Mouse (Mus musculus): ENCODE measurements around the gene Vps8. TPM values are rescaled to one million over a fixed set of nuclear protein-coding genes. Genes with fewer than 3 reads are reported as not detected.

Gene Vps8
- total and polyA plus RNA-seq, 3 experiments = 13.6 to 17.6 (median 15.9) TPM

- no peak overlapping the region for H3K27ac ChIP-seq (ENCODE audit: insufficient read depth, low read depth)
- H3K36me3 ChIP-seq (replicated peaks in 1 of 2; ENCODE audit: control insufficient read depth in 1 of 2, insufficient read depth in 1 of 2, low read length in 1 of 2) = no peaks in the 10 kb centered on the region
- H3K27me3 ChIP-seq (replicated peaks) = peaks cover 1% of the 10 kb centered on the region
- dilution Hi-C loops (cut with MboI; ENCODE audit: extremely low pct_ligation_motif_present, extremely low pct_unique_long_range_greater_than_20kb, low sequenced_read_pairs) = no loop called here
- no peak overlapping the region for H3K9ac ChIP-seq (ENCODE audit: insufficient read depth, low read depth)
- in situ Hi-C loops (cut with MboI; ENCODE audit: low pct_ligation_motif_present, low pct_unique_long_range_greater_than_20kb, low sequenced_read_pairs) = no loop called here
- 0 out of 4 replicates have a peak, but pooled peaks cover 0 to 2% of the 10 kb centered on the region in 2 experiments for H3K4me1 ChIP-seq (ENCODE audit: control insufficient read depth in 1 of 2, insufficient read depth in 2 of 2)
- TF ChIP-seq ZNF384 (IDR thresholded peaks at IDR 0.05; ENCODE audit: low read depth, low read length) = no peak
- TF ChIP-seq MYC (IDR thresholded peaks at IDR 0.05; ENCODE audit: low read depth, low read length) = no peak
- TF ChIP-seq ETS1 (conservative IDR thresholded peaks at IDR 0.05; ENCODE audit: low read depth, low read length) = no peak
- TF ChIP-seq TBP (conservative IDR thresholded peaks at IDR 0.05; ENCODE audit: low read depth, low read length) = no peak
- no peak for TF ChIP-seq CHD1 (IDR thresholded peaks at IDR 0.05; ENCODE audit: low read depth, low read length)
- no peak for TF ChIP-seq MAFK (IDR thresholded peaks at IDR 0.05; ENCODE audit: insufficient replicate concordance, low read length)
- no peak for TF ChIP-seq ZMIZ1 (IDR thresholded peaks at IDR 0.05; ENCODE audit: low read depth, low read length)
- TF ChIP-seq POLR2A (IDR thresholded peaks at IDR 0.05; ENCODE audit: low read depth, low read length) = no peak
- no peak for TF ChIP-seq MAZ (IDR thresholded peaks at IDR 0.05; ENCODE audit: low read depth, low read length)
- TF ChIP-seq ZC3H11A (IDR thresholded peaks at IDR 0.05; ENCODE audit: low read depth, low read length) = no peak
- TF ChIP-seq RAD21 (IDR thresholded peaks at IDR 0.05; ENCODE audit: low read depth, low read length) = no peak
- no peak for TF ChIP-seq JUN (IDR thresholded peaks at IDR 0.05; ENCODE audit: insufficient read depth, low read depth, low read length)
- no peak for TF ChIP-seq UBTF (IDR thresholded peaks at IDR 0.05; ENCODE audit: low read depth, low read length)
- TF ChIP-seq HCFC1 (IDR thresholded peaks at IDR 0.05; ENCODE audit: low read depth, low read length) = no peak
- TF ChIP-seq NELFE (IDR thresholded peaks at IDR 0.05; ENCODE audit: low read depth, low read length) = no peak
- no peak for TF ChIP-seq MAX (IDR thresholded peaks at IDR 0.05; ENCODE audit: low read length)
- TF ChIP-seq E2F4 (IDR thresholded peaks at IDR 0.05; ENCODE audit: insufficient replicate concordance, low read depth, low read length) = no peak
- no peak for TF ChIP-seq USF1 (IDR thresholded peaks at IDR 0.05; ENCODE audit: low read depth, low read length)
- no peak for TF ChIP-seq NRF1 (IDR thresholded peaks at IDR 0.05; ENCODE audit: low read depth, low read length)
- DNase-seq (ENCODE audit: extremely low read depth) = no peak
- H3K4me3 ChIP-seq (replicated peaks in 1 of 3; ENCODE audit: low read depth in 2 of 3, low read length in 2 of 3, poor library complexity in 1 of 3) = no peak overlapping the region
- H3K4me2 ChIP-seq (ENCODE audit: insufficient read depth, low read depth, poor library complexity, severe bottlenecking) = no peak overlapping the region
- no peaks in the 10 kb centered on the region for H3K79me2 ChIP-seq (replicated peaks; ENCODE audit: control insufficient read depth, extremely low read depth, insufficient read depth, poor library complexity, severe bottlenecking)
- H3K9me3 ChIP-seq (replicated peaks; ENCODE audit: low read length) = no peaks in the 10 kb centered on the region
Measured at GRCm38 (mm10) chr16:21406136-21406535, 16.8 kb upstream of the Vps8 start.

- no peak overlapping the region for H3K4me2 ChIP-seq (ENCODE audit: insufficient read depth, low read depth, poor library complexity, severe bottlenecking)
- no peak overlapping the region for H3K27ac ChIP-seq (ENCODE audit: insufficient read depth, low read depth)
- no peaks in the 10 kb centered on the region for H3K79me2 ChIP-seq (replicated peaks; ENCODE audit: control insufficient read depth, extremely low read depth, insufficient read depth, poor library complexity, severe bottlenecking)
- in situ Hi-C loops (cut with MboI; ENCODE audit: low pct_ligation_motif_present, low pct_unique_long_range_greater_than_20kb, low sequenced_read_pairs) = no loop called here
- TF ChIP-seq POLR2AphosphoS2 (IDR thresholded peaks at IDR 0.05; ENCODE audit: low read depth, low read length) (no peak), MAX (IDR thresholded peaks at IDR 0.05; ENCODE audit: low read length) (no peak), MYC (IDR thresholded peaks at IDR 0.05; ENCODE audit: low read depth, low read length) (no peak), UBTF (IDR thresholded peaks at IDR 0.05; ENCODE audit: low read depth, low read length) (no peak), USF2 (conservative IDR thresholded peaks at IDR 0.05; ENCODE audit: low read depth, low read length) (no peak), BHLHE40 (IDR thresholded peaks at IDR 0.05; ENCODE audit: low read depth, low read length) (no peak), JUN (IDR thresholded peaks at IDR 0.05; ENCODE audit: insufficient read depth, low read depth, low read length) (no peak), E2F4 (IDR thresholded peaks at IDR 0.05; ENCODE audit: insufficient replicate concordance, low read depth, low read length) (no peak)
- H3K36me3 ChIP-seq (replicated peaks in 1 of 2; ENCODE audit: control insufficient read depth in 1 of 2, insufficient read depth in 1 of 2, low read length in 1 of 2) = no peaks in the 10 kb centered on the region
- H3K27me3 ChIP-seq (replicated peaks) = peaks cover 1% of the 10 kb centered on the region
- H3K9ac ChIP-seq (ENCODE audit: insufficient read depth, low read depth) = no peak overlapping the region
- no peak overlapping the region for H3K4me3 ChIP-seq (replicated peaks in 1 of 3; ENCODE audit: low read depth in 2 of 3, low read length in 2 of 3, poor library complexity in 1 of 3)
- peaks cover 0 to 14% of the 10 kb centered on the region in 2 experiments; a peak in 2 of 4 replicates for H3K4me1 ChIP-seq (ENCODE audit: control insufficient read depth in 1 of 2, insufficient read depth in 2 of 2)
- no peak for DNase-seq (ENCODE audit: extremely low read depth)
- no peaks in the 10 kb centered on the region for H3K9me3 ChIP-seq (replicated peaks; ENCODE audit: low read length)
- dilution Hi-C loops (cut with MboI; ENCODE audit: extremely low pct_ligation_motif_present, extremely low pct_unique_long_range_greater_than_20kb, low sequenced_read_pairs) = no loop called here
Measured at GRCm38 (mm10) chr16:21411779-21412178, 11.1 kb upstream of the Vps8 start.

Measured in CH12.LX (cell line).